Mouse (Mus musculus) embryonic facial prominence, embryonic 14.5 days (tissue): ENCODE data around the gene Slc30a5. TPM values are rescaled to one million over a fixed set of nuclear protein-coding genes. Genes with fewer than 3 reads are reported as not detected.

Experiments used
- ATAC-seq: fragments of 200-750 bp; cut with Nextera tagmentation; 2 replicates; pipeline ENCODE4 v1.8.0; 2017; ENCODE audit warnings: low read depth, moderate number of reproducible peaks, moderate TSS enrichment
- DNase-seq: peaks from one replicate; pipeline ENCODE4 v3.0.0-alpha.2; 2015; ENCODE audit warnings: low spot score
- H3K27ac ChIP-seq: fragments of 300-500 bp; sonication (generic); replicated peaks from 2 replicates; pipeline ENCODE4 v1.5.1; 2014; ENCODE audit warnings: low read depth, mild to moderate bottlenecking, low read length, moderate library complexity
- H3K27me3 ChIP-seq: fragments of 300-500 bp; sonication (generic); replicated peaks from 2 replicates; pipeline ENCODE4 v1.6.1; 2014; ENCODE audit warnings: low read length; ENCODE audit not compliant: control insufficient read depth, insufficient read depth
- H3K36me3 ChIP-seq: fragments of 300-500 bp; sonication (generic); 2 replicates; pipeline ENCODE4 v1.6.1; 2014; ENCODE audit warnings: low read length, mixed read lengths; ENCODE audit not compliant: control insufficient read depth, insufficient read depth
- H3K4me1 ChIP-seq: fragments of 300-500 bp; sonication (generic); 2 replicates; pipeline ENCODE4 v1.6.1; 2014; ENCODE audit warnings: antibody characterized with exemption, low read length; ENCODE audit not compliant: control insufficient read depth, insufficient read depth
- H3K4me2 ChIP-seq: fragments of 300-500 bp; sonication (generic); 2 replicates; pipeline ENCODE4 v1.6.1; 2014; ENCODE audit warnings: low read depth, mild to moderate bottlenecking, low read length, moderate library complexity, mixed read lengths
- H3K4me3 ChIP-seq: fragments of 300-500 bp; sonication (generic); 2 replicates; pipeline ENCODE4 v1.5.1; 2014; ENCODE audit warnings: low read depth, mild to moderate bottlenecking, low read length
- H3K9ac ChIP-seq: fragments of 300-500 bp; sonication (generic); 2 replicates; pipeline ENCODE4 v1.6.1; 2014; ENCODE audit warnings: low read depth, mild to moderate bottlenecking, low read length, moderate library complexity, mixed read lengths
- H3K9me3 ChIP-seq: fragments of 300-500 bp; sonication (generic); 2 replicates; pipeline ENCODE4 v1.6.1; 2016; ENCODE audit warnings: low read length; ENCODE audit not compliant: control insufficient read depth
- WGBS: fragments of 180-500 bp; shearing (Covaris S2); extraction: QIAGEN DNeasy Blood & Tissue Kit; methylation state at CpG from one replicate; pipeline ENCODE4 v1.1.7; 2014; 5-methylcytosine and 5-hydroxymethylcytosine counted together
- polyA plus RNA-seq: library from polyadenylated mRNA; unstranded; fragments of >200 nt; fragmentation: Nextera tagmentation; extraction: Ambion mirVana; gene quantifications from 2 replicates; pipeline ENCODE4 v1.2.1, GENCODE M21; 2014

Gene Slc30a5
- polyA plus RNA-seq, 1 experiment from 2014 or later, result 75.5 TPM

- Histone ChIP-seq H3K36me3 (peaks cover 34% of the 10 kb centered on the region), H3K27ac (no peak overlapping the region), H3K4me2 (peak overlapping the region; percentile 93), H3K4me3 (peak overlapping the region; percentile 70), H3K27me3 (no peaks in the 10 kb centered on the region), H3K9me3 (no peaks in the 10 kb centered on the region), H3K4me1 (no peaks in the 10 kb centered on the region), H3K9ac (peak overlapping the region; percentile 71)
- DNase-seq (no peak), ATAC-seq (no peak)
Observed at GRCm38 (mm10) chr13:100774704-100775103, 58.5 kb downstream of the Slc30a5 start.

- Histone ChIP-seq H3K4me1 (no peaks in the 10 kb centered on the region), H3K4me3 (no peak overlapping the region), H3K27me3 (no peaks in the 10 kb centered on the region), H3K4me2 (no peak overlapping the region), H3K27ac (no peak overlapping the region), H3K9ac (no peak overlapping the region), H3K36me3 (peaks cover 9% of the 10 kb centered on the region), H3K9me3 (0 out of 2 replicates have a peak, but pooled peaks cover 4% of the 10 kb centered on the region)
- 80% methylated on average over 2 of the region's 2 CpGs for WGBS
- ATAC-seq (no peak), DNase-seq (no peak)
Observed at GRCm38 (mm10) chr13:100755329-100755728, 77.9 kb downstream of the Slc30a5 start.

GRCm38 (mm10) chr13:100754186-100754585 lies 79.0 kb downstream of the Slc30a5 start:
- no peak overlapping the region for H3K27ac ChIP-seq
- H3K9ac ChIP-seq, result no peak overlapping the region
- 72% methylated on average over 4 of the region's 4 CpGs for WGBS
- no peak overlapping the region for H3K4me3 ChIP-seq
- no peaks in the 10 kb centered on the region for H3K27me3 ChIP-seq
- 0 out of 2 replicates have a peak, but pooled peaks cover 4% of the 10 kb centered on the region for H3K9me3 ChIP-seq
- no peak overlapping the region for H3K4me2 ChIP-seq
- ATAC-seq (no peak), DNase-seq (no peak)
- H3K36me3 ChIP-seq, result peaks cover 3% of the 10 kb centered on the region; the same call in 1 of the 2 replicates
- no peaks in the 10 kb centered on the region for H3K4me1 ChIP-seq

- Histone ChIP-seq H3K4me2 (no peak overlapping the region), H3K9ac (no peak overlapping the region), H3K36me3 (no peaks in the 10 kb centered on the region), H3K27ac (no peak overlapping the region), H3K4me1 (no peaks in the 10 kb centered on the region), H3K4me3 (no peak overlapping the region), H3K27me3 (no peaks in the 10 kb centered on the region), H3K9me3 (0 out of 2 replicates have a peak, but pooled peaks cover 4% of the 10 kb centered on the region)
- DNase-seq (no peak), ATAC-seq (no peak)
- WGBS, result 82% methylated on average over 6 of the region's 6 CpGs
Observed at GRCm38 (mm10) chr13:100753011-100753410, 80.2 kb downstream of the Slc30a5 start.

Other genes starting within 250 kb of the Slc30a5 start
- gene Marveld2, start 216.5 kb downstream of the Slc30a5 start, polyA plus RNA-seq, result 6.1 and 8.4 TPM in 2 replicates
- gene Ak6, start 182.4 kb downstream of the Slc30a5 start, polyA plus RNA-seq, result 257 and 266 TPM in 2 replicates
- 22.4 and 22.6 TPM in 2 replicates for gene Rad17, start 182.4 kb downstream of the Slc30a5 start, polyA plus RNA-seq
- 21.6 and 22.3 TPM in 2 replicates for gene Taf9, start 181.8 kb downstream of the Slc30a5 start, polyA plus RNA-seq
- 2.6 and 3.8 TPM in 2 replicates for gene Ccdc125, start 163.7 kb downstream of the Slc30a5 start, polyA plus RNA-seq
- gene Cdk7, start 102.5 kb downstream of the Slc30a5 start, polyA plus RNA-seq, result 85.7 and 90.9 TPM in 2 replicates
- gene Mrps36, start 88.8 kb downstream of the Slc30a5 start, polyA plus RNA-seq, result 125 and 150 TPM in 2 replicates
- gene Cenph, start 57.5 kb downstream of the Slc30a5 start, polyA plus RNA-seq, result 23.3 and 30.5 TPM in 2 replicates
- 169 and 219 TPM in 2 replicates for gene Ccnb1, start 46.9 kb downstream of the Slc30a5 start, polyA plus RNA-seq